Comparison of ENCODE assay signal across 9 mouse cellular contexts in genomic region chr9:37526443-37527395, GRCm38 (mm10). TPM values are rescaled to one million over a fixed set of nuclear protein-coding genes. Genes with fewer than 3 reads are reported as not detected.
DNase-seq lines count a peak whose midpoint lies in the region; ATAC-seq and TF ChIP-seq lines count a peak whose summit lies in the region.
"Had no signal": no experiment of that assay in that cellular context is flagged by ENCODE, and none has a peak within 500 bp of the region (broad histone marks: within the 10 kb centered on the region; RNA-seq: fewer than 3 reads in every experiment).

No protein-coding gene starts in this region.

- no peak for TF ChIP-seq POLR2A in cortical plate, adult 2 months (IDR thresholded peaks at IDR 0.05; ENCODE audit: extremely low read depth, insufficient read depth, low read length)
- no peak for TF ChIP-seq POLR2A in small intestine, adult 2 months (IDR thresholded peaks at IDR 0.05; ENCODE audit: low read depth, low read length)

- H3K4me1 ChIP-seq in cortical plate, adult 2 months (ENCODE audit: control insufficient read depth, insufficient read depth, low read length), result peaks cover 2% of the 10 kb centered on the region; the same call in 1 of the 2 replicates
- 0 out of 4 replicates have a peak, but pooled peaks cover 0 to 2% of the 10 kb centered on the region in 2 experiments for H3K4me1 ChIP-seq in liver, embryonic 14.5 days (replicated peaks; ENCODE audit: control insufficient read depth in 2 of 2, insufficient read depth in 2 of 2, low read length in 1 of 2)
- H3K4me1 ChIP-seq in small intestine, adult 2 months (ENCODE audit: control insufficient read depth, insufficient read depth, insufficient read length, low read length), result peaks cover 8% of the 10 kb centered on the region

- peak overlapping the region; percentile 92 for H3K27ac ChIP-seq in gastrocnemius, adult 2 months
- H3K27ac ChIP-seq in cortical plate, adult 2 months (ENCODE audit: insufficient read depth, low read length), result no peak overlapping the region
- no peak overlapping the region for H3K27ac ChIP-seq in liver, embryonic 14.5 days
- H3K27ac ChIP-seq in small intestine, adult 2 months (ENCODE audit: insufficient read depth, low read depth, low read length), result no peak overlapping the region; the same call in 1 of the 2 replicates

- intact Hi-C loops in gastrocnemius, adult 2 months (cut with DNase I), result no loop called here

- H3K4me2 ChIP-seq in liver, embryonic 14.5 days (ENCODE audit: low read depth), result peak overlapping the region; percentile 43

- peak overlapping the region; percentile 77 for H3K4me3 ChIP-seq in gastrocnemius, adult 2 months
- H3K4me3 ChIP-seq in cortical plate, adult 2 months (ENCODE audit: insufficient read depth, low read length), result peak overlapping the region; percentile 12; the same call in 1 of the 2 replicates
- H3K4me3 ChIP-seq in liver, embryonic 14.5 days (ENCODE audit: insufficient read depth in 1 of 2, low read depth in 2 of 2, low read length in 2 of 2), result no peak overlapping the region
- peak overlapping the region; percentile 61 for H3K4me3 ChIP-seq in small intestine, adult 2 months (ENCODE audit: low read depth, low read length)

- no peak for TF ChIP-seq EP300 in liver, embryonic 14.5 days (IDR thresholded peaks at IDR 0.05; ENCODE audit: low read depth)

- H3K27me3 ChIP-seq in liver, embryonic 14.5 days (ENCODE audit: control insufficient read depth, insufficient read depth, low read length), result peaks cover 50% of the 10 kb centered on the region
- H3K27me3 ChIP-seq in small intestine, adult 2 months (ENCODE audit: control insufficient read depth, insufficient read depth, low read length), result 0 out of 2 replicates have a peak, but pooled peaks cover 3% of the 10 kb centered on the region

- no peaks in the 10 kb centered on the region for H3K9me3 ChIP-seq in liver, embryonic 14.5 days (ENCODE audit: control insufficient read depth, low read length)
- H3K9me3 ChIP-seq: G1E had no signal

- 16% methylated on average over 21 of the region's 21 CpGs for WGBS in liver, embryonic 14.5 days (ENCODE audit: insufficient replicate concordance)
- 70% methylated on average over 21 of the region's 21 CpGs for WGBS in small intestine, adult 2 months

- peak; percentile 39 for DNase-seq in gastrocnemius, adult 2 months
- no peak for DNase-seq in gastrocnemius, adult 18-20 months (ENCODE audit: low spot score)
- no peak for DNase-seq in liver, embryonic 14.5 days (ENCODE audit: low read depth in 3 of 3, low spot score in 3 of 3)
- no peak for DNase-seq in cerebellum, postnatal 25 days
- no peak for DNase-seq in ovary, postnatal 36 days (ENCODE audit: low spot score)

- peak; percentile 12 to 28; a peak in 3 of 4 replicates for ATAC-seq in hematopoietic stem cell, adult 5-6 weeks (replicated peaks in 1 of 2; ENCODE audit: insufficient read depth in 1 of 2, low FRiP score in 2 of 2, low TSS enrichment in 1 of 2, low read depth in 1 of 2, poor library complexity in 2 of 2, severe bottlenecking in 2 of 2)
- ATAC-seq in liver, embryonic 14.5 days (ENCODE audit: insufficient read depth), result no peak

- no peak overlapping the region for H3K9ac ChIP-seq in liver, embryonic 14.5 days (replicated peaks)

- peak; percentile 60 for TF ChIP-seq CTCF in gastrocnemius, adult 2 months (IDR thresholded peaks at IDR 0.05)
- 0 out of 2 replicates have a peak, but pooled peaks have one; percentile 1 for TF ChIP-seq CTCF in cortical plate, adult 2 months (IDR thresholded peaks at IDR 0.05; ENCODE audit: extremely low read depth, insufficient read depth, low read length)
- peak; percentile 49 for TF ChIP-seq CTCF in liver, embryonic 14.5 days (IDR thresholded peaks at IDR 0.05; ENCODE audit: low read depth)
- peak; percentile 10; the same call in 1 of the 2 replicates for TF ChIP-seq CTCF in small intestine, adult 2 months (IDR thresholded peaks at IDR 0.05; ENCODE audit: extremely low read depth, insufficient read length, insufficient replicate concordance, low read depth, low read length)

- no peaks in the 10 kb centered on the region for H3K36me3 ChIP-seq in liver, embryonic 14.5 days (replicated peaks; ENCODE audit: control insufficient read depth, insufficient read depth, low read depth)
- peaks cover 7% of the 10 kb centered on the region; the same call in 1 of the 2 replicates for H3K36me3 ChIP-seq in small intestine, adult 2 months (ENCODE audit: control insufficient read depth, insufficient read depth, low read length)

RNA-seq across cellular contexts. Expression of gene Esam, which starts 1.2 kb away (rescaled TPM):
- 10 to 100 TPM; 20.5 to 29.9 TPM for total RNA-seq in gastrocnemius, adult 2 months (2021)
- 10 to 100 TPM; 17.9 to 18.5 TPM for total RNA-seq in gastrocnemius, adult 18-20 months (2021)
- 35.1 and 36.6 TPM in 2 replicates for polyA plus RNA-seq in cortical plate, adult 2 months (2012; rRNA removed)
- total RNA-seq in hematopoietic stem cell, adult 5-6 weeks (2017), result 12.3 and 15.7 TPM in 2 replicates
- 6.5 and 7.3 TPM in 2 replicates for polyA plus RNA-seq in liver, embryonic 14.5 days (2012; rRNA removed)
- polyA plus RNA-seq in liver, embryonic 14.5 days (2014; fragmentation: Nextera tagmentation; extraction: Ambion mirVana), result 9.9 and 10.7 TPM in 2 replicates
- 10.1 and 13.6 TPM in 2 replicates for polyA plus RNA-seq in small intestine, adult 2 months (2012; rRNA removed)
- total RNA-seq: G1E had no signal
- polyA plus RNA-seq: G1E had no signal

RNA-seq across cellular contexts. Expression of gene Vsig2, which starts 12.3 kb away (rescaled TPM):
- total RNA-seq in gastrocnemius, adult 2 months (2021), result 1 to 10 TPM; 2.6 to 3.2 TPM
- under 1 TPM; 0.55 to 0.85 TPM for total RNA-seq in gastrocnemius, adult 18-20 months (2021)
- polyA plus RNA-seq in cortical plate, adult 2 months (2012; rRNA removed), result 6.6 and 7.6 TPM in 2 replicates
- total RNA-seq in hematopoietic stem cell, adult 5-6 weeks (2017), result 2.2 and 4.9 TPM in 2 replicates
- 0.70 and 0.81 TPM in 2 replicates for polyA plus RNA-seq in liver, embryonic 14.5 days (2012; rRNA removed)
- 0.36 TPM in 1 of 2 replicates, not detected in the other for polyA plus RNA-seq in liver, embryonic 14.5 days (2014; fragmentation: Nextera tagmentation; extraction: Ambion mirVana)
- 2.7 and 56.1 TPM in 2 replicates for polyA plus RNA-seq in small intestine, adult 2 months (2012; rRNA removed)
- polyA plus RNA-seq: G1E had no signal

RNA-seq across cellular contexts. Expression of gene Nrgn, which starts 26.0 kb away (rescaled TPM):
- total RNA-seq in gastrocnemius, adult 2 months (2021), result under 1 TPM; 0.23 to 0.42 TPM
- total RNA-seq in gastrocnemius, adult 18-20 months (2021), result under 1 TPM; 0.34 to 0.57 TPM
- 2,488 and 2,563 TPM in 2 replicates for polyA plus RNA-seq in cortical plate, adult 2 months (2012; rRNA removed)
- total RNA-seq in hematopoietic stem cell, adult 5-6 weeks (2017), result 24.4 and 42.0 TPM in 2 replicates
- polyA plus RNA-seq in liver, embryonic 14.5 days (2012; rRNA removed), result 5.4 and 7.1 TPM in 2 replicates
- 5.4 and 7.6 TPM in 2 replicates for polyA plus RNA-seq in liver, embryonic 14.5 days (2014; fragmentation: Nextera tagmentation; extraction: Ambion mirVana)
- 3.1 and 7.8 TPM in 2 replicates for polyA plus RNA-seq in small intestine, adult 2 months (2012; rRNA removed)

RNA-seq across cellular contexts. Expression of gene Siae, which starts 28.8 kb away (rescaled TPM):
- 1 to 10 TPM; 4.1 to 4.6 TPM for total RNA-seq in gastrocnemius, adult 2 months (2021)
- total RNA-seq in gastrocnemius, adult 18-20 months (2021), result 1 to 10 TPM; 3.3 to 4.0 TPM
- polyA plus RNA-seq in cortical plate, adult 2 months (2012; rRNA removed), result 22.2 and 24.2 TPM in 2 replicates
- total RNA-seq in hematopoietic stem cell, adult 5-6 weeks (2017), result 26.1 and 29.4 TPM in 2 replicates
- 2.2 TPM in 2 replicates for polyA plus RNA-seq in liver, embryonic 14.5 days (2012; rRNA removed)
- 5.7 and 6.0 TPM in 2 replicates for polyA plus RNA-seq in liver, embryonic 14.5 days (2014; fragmentation: Nextera tagmentation; extraction: Ambion mirVana)
- 2.7 and 8.0 TPM in 2 replicates for polyA plus RNA-seq in small intestine, adult 2 months (2012; rRNA removed)

RNA-seq across cellular contexts. Expression of gene Msantd2, which starts 37.6 kb away (rescaled TPM):
- total RNA-seq in gastrocnemius, adult 2 months (2021), result 1 to 10 TPM; 4.0 to 5.1 TPM
- 1 to 10 TPM; 3.2 to 5.5 TPM for total RNA-seq in gastrocnemius, adult 18-20 months (2021)
- polyA plus RNA-seq in cortical plate, adult 2 months (2012; rRNA removed), result 35.4 and 36.7 TPM in 2 replicates
- total RNA-seq in hematopoietic stem cell, adult 5-6 weeks (2017), result 44.3 and 63.0 TPM in 2 replicates
- polyA plus RNA-seq in liver, embryonic 14.5 days (2012; rRNA removed), result 6.6 and 9.3 TPM in 2 replicates
- 3.8 TPM in 2 replicates for polyA plus RNA-seq in liver, embryonic 14.5 days (2014; fragmentation: Nextera tagmentation; extraction: Ambion mirVana)
- polyA plus RNA-seq in small intestine, adult 2 months (2012; rRNA removed), result 11.8 and 16.2 TPM in 2 replicates

Comparison
In these comparisons a context has a peak if more than half of its experiments do, and no peak if none do; other contexts are left out.
1. H3K4me3 ChIP-seq: peak in gastrocnemius, adult 2 months (single experiment), cortical plate, adult 2 months (single experiment) and small intestine, adult 2 months (single experiment); none in liver, embryonic 14.5 days (0 of 2).
2. CTCF ChIP-seq: peak in every context shown above with its lines; median percentile 60 in gastrocnemius, adult 2 months; 49 in liver, embryonic 14.5 days; 10 in small intestine, adult 2 months; 1 in cortical plate, adult 2 months.
3. RNA of gene Nrgn, which starts 26.0 kb away (total RNA-seq): 24.4 to 42.0 TPM in hematopoietic stem cell, adult 5-6 weeks; 0.34 to 0.57 TPM in gastrocnemius, adult 18-20 months and 0.23 to 0.42 TPM in gastrocnemius, adult 2 months; every median in the first group is over 10 times any median in the second.